8 mouse cellular contexts compared by ENCODE assay signal in the genomic region with DNA sequence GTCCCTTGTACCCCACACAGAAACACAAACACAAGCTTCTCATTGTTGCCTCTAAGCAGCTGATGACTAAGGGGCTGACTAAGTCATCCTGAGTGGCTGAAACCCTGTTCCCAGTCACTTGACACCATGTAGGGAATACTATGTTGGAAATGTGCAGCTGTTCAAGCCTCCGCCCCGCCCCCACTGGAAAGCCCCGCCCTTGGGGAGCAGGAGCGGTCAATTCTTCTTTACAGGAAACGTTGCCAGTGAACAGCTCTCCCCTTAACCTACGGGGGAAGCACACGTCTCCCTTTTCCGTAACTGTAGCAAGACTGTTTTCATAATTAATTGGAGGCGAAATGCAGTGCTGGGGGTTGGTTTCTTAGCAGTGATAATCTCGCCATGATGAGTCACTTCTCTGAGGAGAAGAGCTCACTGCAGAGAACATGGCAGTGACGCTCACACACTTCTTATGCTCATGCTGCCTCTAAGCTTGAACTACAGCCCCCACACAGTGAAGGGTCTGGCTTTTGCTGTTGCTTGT. TPM values are rescaled to one million over a fixed set of nuclear protein-coding genes. Genes with fewer than 3 reads are reported as not detected.
A peak's percentile ranks its signal among the peaks of the same experiment; 100 is the strongest.
DNase-seq lines count a peak whose midpoint lies in the region; ATAC-seq and TF ChIP-seq lines count a peak whose summit lies in the region.

No protein-coding gene starts in this region.

- H3K36me3 ChIP-seq in hindbrain, embryonic 16.5 days (ENCODE audit: control insufficient read depth, insufficient read depth, low read length), result no peaks in the 10 kb centered on the region

- ATAC-seq in hindbrain, embryonic 16.5 days, result peak; percentile 76

- TF ChIP-seq CTCF in gastrocnemius, adult 2 months (IDR thresholded peaks at IDR 0.05), result no peak

- WGBS in hindbrain, embryonic 16.5 days, result 19% methylated on average over 11 of the region's 11 CpGs

- intact Hi-C loops in gastrocnemius, adult 2 months (cut with DNase I), result loop anchor here (1.0 to 10.0 kb wide), 3 partner anchors 22 to 150 kb away; partner anchors contain the start of genes Cfl2 and Gm20403

- H3K4me1 ChIP-seq in hindbrain, embryonic 16.5 days (ENCODE audit: control insufficient read depth, insufficient read depth, low read depth, low read length), result no peaks in the 10 kb centered on the region; the same call in 1 of the 2 replicates

- H3K9ac ChIP-seq in hindbrain, embryonic 16.5 days (ENCODE audit: low read depth, low read length), result peak overlapping the region; percentile 53

- H3K27me3 ChIP-seq in hindbrain, embryonic 16.5 days (replicated peaks; ENCODE audit: control insufficient read depth, insufficient read depth, low read length), result no peaks in the 10 kb centered on the region

- DNase-seq in Muller cell, postnatal 12 days (ENCODE audit: inconsistent ontology term), result peak; percentile 98
- DNase-seq in cerebellum, postnatal 25 days, result peak; percentile 44 to 65
- peak; percentile 91 for DNase-seq in gastrocnemius, adult 2 months
- DNase-seq in layer of hippocampus, postnatal 36 days, result peak; percentile 49 to 67
- peak; percentile 85 for DNase-seq in lung, postnatal 14 days
- peak; percentile 77 for DNase-seq in retina, postnatal 1 day
- DNase-seq in urinary bladder, postnatal 4 days (ENCODE audit: low spot score in 2 of 2), result peak; percentile 68 to 86

- H3K27ac ChIP-seq in gastrocnemius, adult 2 months, result peak overlapping the region; percentile 88
- peak overlapping the region; percentile 42 for H3K27ac ChIP-seq in hindbrain, embryonic 16.5 days (ENCODE audit: low read depth, low read length)

- H3K4me2 ChIP-seq in hindbrain, embryonic 16.5 days (ENCODE audit: low read length), result peak overlapping the region; percentile 47

- no peaks in the 10 kb centered on the region for H3K9me3 ChIP-seq in hindbrain, embryonic 16.5 days (ENCODE audit: control insufficient read depth, low read length)

- peak overlapping the region; percentile 69 for H3K4me3 ChIP-seq in gastrocnemius, adult 2 months
- H3K4me3 ChIP-seq in hindbrain, embryonic 16.5 days (ENCODE audit: low read length), result peak overlapping the region; percentile 29

RNA-seq across cellular contexts. Expression of gene Cfl2, which starts 27.7 kb away (rescaled TPM):
- total RNA-seq in gastrocnemius, adult 2 months (2021), result 100 to 1,000 TPM; 419 to 537 TPM
- 317 and 323 TPM in 2 replicates for polyA plus RNA-seq in hindbrain, embryonic 16.5 days (2015; fragmentation: Nextera tagmentation; extraction: Ambion mirVana)
- total RNA-seq in layer of hippocampus, postnatal 36 days (2021), result 100 to 1,000 TPM in 1 of 2 experiments, 10 to 100 TPM in 1; 94.3 to 101 TPM

RNA-seq across cellular contexts. Expression of gene Snx6, which starts 39.5 kb away (rescaled TPM):
- total RNA-seq in gastrocnemius, adult 2 months (2021), result 10 to 100 TPM; 21.2 to 22.7 TPM
- polyA plus RNA-seq in hindbrain, embryonic 16.5 days (2015; fragmentation: Nextera tagmentation; extraction: Ambion mirVana), result 132 and 144 TPM in 2 replicates
- total RNA-seq in layer of hippocampus, postnatal 36 days (2021), result 10 to 100 TPM; 44.7 to 46.0 TPM

Comparison
In these comparisons a context has a peak if more than half of its experiments do, and no peak if none do; other contexts are left out.
1. Peak in every context shown above with its lines: DNase-seq, ATAC-seq, H3K4me3 ChIP-seq and H3K27ac ChIP-seq.
2. RNA of gene Cfl2, which starts 27.7 kb away (total RNA-seq): 419 to 537 TPM in gastrocnemius, adult 2 months; 94.3 to 101 TPM in layer of hippocampus, postnatal 36 days; every median in the first group is over 4 times any median in the second.